Mouse (Mus musculus) heart, embryonic 11.5 days (tissue): Measurements from ENCODE around the gene Xab2. TPM values are rescaled to one million over a fixed set of nuclear protein-coding genes. Genes with fewer than 3 reads are reported as not detected.

Experiments
- ATAC-seq: fragments of 200-750 bp; cut with Nextera tagmentation; replicated peaks from 2 replicates; pipeline ENCODE4 v1.8.0; 2017; ENCODE audit warnings: moderate library complexity; ENCODE audit not compliant: insufficient number of reproducible peaks, low FRiP score, low TSS enrichment
- H3K27ac ChIP-seq: fragments of 300-500 bp; sonication (generic); 2 replicates; pipeline ENCODE4 v1.5.1; 2014; ENCODE audit warnings: mild to moderate bottlenecking, low read depth, low read length
- H3K27me3 ChIP-seq: fragments of 300-500 bp; sonication (generic); 2 replicates; pipeline ENCODE4 v1.6.1; 2014; ENCODE audit warnings: mild to moderate bottlenecking, low read length, mixed read lengths; ENCODE audit not compliant: control insufficient read depth, insufficient read depth
- H3K36me3 ChIP-seq: fragments of 300-500 bp; sonication (generic); 2 replicates; pipeline ENCODE4 v1.6.1; 2014; ENCODE audit warnings: mild to moderate bottlenecking, low read length, moderate library complexity, mixed read lengths; ENCODE audit not compliant: control insufficient read depth, insufficient read depth
- H3K4me1 ChIP-seq: fragments of 300-500 bp; sonication (generic); 2 replicates; pipeline ENCODE4 v1.6.1; 2014; ENCODE audit warnings: low read length; ENCODE audit not compliant: control insufficient read depth, insufficient read depth
- H3K4me2 ChIP-seq: fragments of 300-500 bp; sonication (generic); 2 replicates; pipeline ENCODE4 v1.6.1; 2014; ENCODE audit warnings: mild to moderate bottlenecking, moderate library complexity
- H3K4me3 ChIP-seq: fragments of 300-500 bp; sonication (generic); 2 replicates; pipeline ENCODE4 v1.5.1; 2014; ENCODE audit warnings: low read depth, low read length
- H3K9ac ChIP-seq: fragments of 300-500 bp; sonication (generic); 2 replicates; pipeline ENCODE4 v1.6.1; 2014; ENCODE audit warnings: mild to moderate bottlenecking, low read depth, low read length, moderate library complexity
- H3K9me3 ChIP-seq: fragments of 300-500 bp; sonication (generic); replicated peaks from 2 replicates; pipeline ENCODE4 v1.6.1; 2016; ENCODE audit warnings: low read length; ENCODE audit not compliant: control insufficient read depth
- WGBS: fragments of 180-500 bp; shearing (Covaris S2); extraction: QIAGEN DNeasy Blood & Tissue Kit; methylation state at CpG from one replicate; pipeline ENCODE4 v1.1.7; 2014; ENCODE audit not compliant: insufficient replicate concordance; 5-methylcytosine and 5-hydroxymethylcytosine counted together
- polyA plus RNA-seq: library from polyadenylated mRNA; unstranded; fragments of >200 nt; fragmentation: Nextera tagmentation; extraction: Ambion mirVana; gene quantifications from 2 replicates; pipeline ENCODE4 v1.2.1, GENCODE M21; 2014

Xab2 gene
- polyA plus RNA-seq, 1 experiment from 2014 or later: 32.6 TPM

DNA sequence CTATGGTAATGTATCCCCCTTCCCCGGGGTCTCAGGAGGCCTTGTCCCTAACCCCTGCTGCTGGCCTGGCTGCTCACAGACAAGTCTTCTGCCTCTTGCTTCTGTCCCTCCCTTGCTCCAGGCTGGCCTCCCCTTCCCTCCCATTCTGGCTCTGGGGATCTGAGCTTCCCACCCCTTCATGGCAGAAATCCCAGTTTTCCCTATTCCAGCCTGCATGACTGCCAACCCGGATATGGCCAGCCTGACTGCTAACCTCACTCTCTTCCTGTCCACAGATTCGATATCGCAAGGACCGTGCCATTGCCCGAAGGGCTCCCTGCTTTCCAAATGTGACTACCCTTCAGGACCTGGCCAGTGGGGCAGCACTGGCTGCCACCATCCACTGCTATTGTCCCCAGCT lies 20.7 kb downstream of the Xab2 start:
- Histone ChIP-seq H3K9me3 (no peaks in the 10 kb centered on the region), H3K36me3 (no peaks in the 10 kb centered on the region), H3K4me1 (no peaks in the 10 kb centered on the region), H3K4me3 (no peak overlapping the region), H3K4me2 (no peak overlapping the region), H3K27me3 (no peaks in the 10 kb centered on the region), H3K27ac (no peak overlapping the region), H3K9ac (no peak overlapping the region)
- no peak for ATAC-seq
- 71% methylated on average over 6 of the region's 6 CpGs for WGBS

GRCm38 (mm10) chr8:3599219-3599618 lies 21.9 kb downstream of the Xab2 start:
- no peak for ATAC-seq
- WGBS: 54% methylated on average over 1 of the region's 1 CpGs
- Histone ChIP-seq H3K9ac (no peak overlapping the region), H3K4me1 (no peaks in the 10 kb centered on the region), H3K27me3 (no peaks in the 10 kb centered on the region), H3K4me2 (no peak overlapping the region), H3K4me3 (no peak overlapping the region), H3K36me3 (no peaks in the 10 kb centered on the region), H3K27ac (no peak overlapping the region), H3K9me3 (no peaks in the 10 kb centered on the region)

DNA sequence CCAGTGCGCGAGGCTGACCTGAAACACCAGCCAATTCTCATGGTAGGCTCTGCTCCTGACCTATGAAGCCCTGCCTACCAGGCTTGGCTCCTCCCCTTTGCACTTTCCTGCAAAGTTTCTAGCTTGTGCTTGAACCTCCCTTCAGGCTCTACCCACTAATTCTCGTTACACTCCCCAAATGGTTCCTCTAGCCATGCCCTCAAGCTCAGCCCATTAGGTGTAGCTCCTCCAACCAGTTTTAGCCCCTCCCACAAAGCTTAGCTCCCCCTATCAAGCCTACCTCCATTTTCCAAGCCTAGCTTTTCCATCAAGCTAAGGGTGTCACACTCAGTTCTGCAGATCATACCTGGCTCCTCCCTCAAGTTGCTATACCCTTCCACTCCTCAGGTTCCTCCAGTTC lies 23.1 kb downstream of the Xab2 start:
- Histone ChIP-seq H3K4me1 (no peaks in the 10 kb centered on the region), H3K27ac (no peak overlapping the region), H3K27me3 (no peaks in the 10 kb centered on the region), H3K9me3 (no peaks in the 10 kb centered on the region), H3K4me3 (no peak overlapping the region), H3K9ac (no peak overlapping the region), H3K4me2 (no peak overlapping the region), H3K36me3 (no peaks in the 10 kb centered on the region)
- 45% methylated on average over 3 of the region's 3 CpGs for WGBS
- ATAC-seq: no peak

- H3K27ac ChIP-seq: no peak overlapping the region
- H3K9ac ChIP-seq: no peak overlapping the region
- no peaks in the 10 kb centered on the region for H3K27me3 ChIP-seq
- no peak overlapping the region for H3K4me3 ChIP-seq
- H3K4me2 ChIP-seq: no peak overlapping the region
- ATAC-seq: no peak
- 75% methylated on average over 2 of the region's 2 CpGs for whole genome bisulfite sequencing
- H3K4me1 ChIP-seq: no peaks in the 10 kb centered on the region
- H3K9me3 ChIP-seq: no peaks in the 10 kb centered on the region
- H3K36me3 ChIP-seq: no peaks in the 10 kb centered on the region
Measured at GRCm38 (mm10) chr8:3594466-3594865, 26.6 kb downstream of the Xab2 start.

DNA sequence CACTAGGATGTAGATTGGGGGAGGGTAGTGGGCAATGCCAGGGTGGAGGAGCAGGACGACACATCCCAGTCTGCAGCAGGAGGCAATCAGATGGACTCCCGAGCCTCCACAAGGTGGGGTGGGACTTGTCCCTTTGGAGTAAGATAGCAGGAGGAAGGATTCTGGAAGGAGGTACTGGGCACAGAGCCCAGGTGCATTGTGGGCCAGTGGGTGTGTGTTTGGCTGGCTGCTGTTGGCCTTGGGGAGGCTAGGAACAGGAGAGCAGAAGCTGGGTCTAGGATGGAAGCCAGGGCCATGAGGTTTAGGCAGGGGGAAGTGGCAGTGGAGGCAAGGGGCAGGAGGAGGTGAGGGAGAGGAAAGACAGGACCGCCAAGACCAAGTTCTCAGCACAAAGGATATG lies 27.6 kb downstream of the Xab2 start:
- Histone ChIP-seq H3K9me3 (no peaks in the 10 kb centered on the region), H3K4me1 (no peaks in the 10 kb centered on the region), H3K4me3 (no peak overlapping the region), H3K36me3 (no peaks in the 10 kb centered on the region), H3K9ac (no peak overlapping the region), H3K27me3 (no peaks in the 10 kb centered on the region), H3K4me2 (no peak overlapping the region), H3K27ac (no peak overlapping the region)
- WGBS: 58% methylated on average over 3 of the region's 3 CpGs
- ATAC-seq: no peak

DNA sequence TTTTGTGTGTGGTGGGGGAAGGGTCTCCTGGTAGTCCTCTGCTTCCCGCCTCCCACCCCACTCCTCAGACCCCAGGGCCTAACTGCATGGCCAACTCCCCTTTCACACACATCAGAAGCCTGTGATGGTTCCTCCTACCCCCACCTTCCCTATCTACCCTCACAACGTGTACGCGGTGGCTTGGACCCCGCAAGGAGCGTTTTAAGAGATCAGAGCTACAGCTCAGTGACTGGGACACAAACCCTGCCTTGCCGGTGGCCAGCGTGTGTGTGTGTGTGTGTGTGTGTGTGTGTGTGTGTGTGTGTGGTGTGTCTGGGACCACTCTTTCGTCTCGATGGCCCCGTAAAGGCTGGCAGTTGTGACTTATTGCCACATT lies 32.9 kb downstream of the Xab2 start:
- Histone ChIP-seq H3K4me3 (peak overlapping the region; percentile 81), H3K36me3 (no peaks in the 10 kb centered on the region), H3K27ac (no peak overlapping the region), H3K4me2 (peak overlapping the region; percentile 99), H3K4me1 (no peaks in the 10 kb centered on the region), H3K27me3 (peaks cover 15% of the 10 kb centered on the region), H3K9ac (peak overlapping the region; percentile 75), H3K9me3 (no peaks in the 10 kb centered on the region)
- WGBS: 6% methylated on average over 11 of the region's 11 CpGs
- ATAC-seq: peak; percentile 42; the same call in 1 of the 2 replicates

GRCm38 (mm10) chr8:3587391-3588257 lies 33.5 kb downstream of the Xab2 start:
- H3K4me1 ChIP-seq: no peaks in the 10 kb centered on the region
- H3K9ac ChIP-seq: peak overlapping the region; percentile 75
- H3K4me3 ChIP-seq: peak overlapping the region; percentile 81
- no peak overlapping the region for H3K27ac ChIP-seq
- ATAC-seq: peak; percentile 39
- peak overlapping the region; percentile 99 for H3K4me2 ChIP-seq
- WGBS: under 1% methylated on average over 72 of the region's 77 CpGs
- peaks cover 15% of the 10 kb centered on the region for H3K27me3 ChIP-seq
- no peaks in the 10 kb centered on the region for H3K36me3 ChIP-seq
- no peaks in the 10 kb centered on the region for H3K9me3 ChIP-seq

DNA sequence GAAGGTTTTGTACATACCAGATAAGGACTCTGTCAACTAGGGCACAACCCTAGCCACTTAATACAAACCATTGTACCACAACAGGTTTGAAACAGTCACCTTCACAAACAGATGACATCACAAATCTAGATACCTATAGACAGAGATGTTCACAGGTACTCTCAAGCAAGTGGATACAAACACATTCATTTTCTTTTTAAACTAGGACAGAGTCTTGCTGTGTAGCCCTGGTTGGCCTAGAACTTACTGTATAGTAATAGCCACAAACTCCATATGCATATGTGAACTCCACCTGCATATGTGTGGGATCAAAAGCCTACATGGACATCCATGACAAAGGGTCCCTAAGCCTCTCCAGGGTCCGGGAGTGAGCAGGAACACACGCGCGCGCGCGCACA lies 34.1 kb downstream of the Xab2 start, which contains the start of gene Camsap3:
TSS of gene Camsap3 (plus strand) at position 301 of the 398 bp plus-strand sequence.
- Histone ChIP-seq H3K4me3 (peak within 1 kb of the TSS; percentile 81), H3K36me3 (no peaks in the 10 kb centered on the region), H3K4me1 (no peaks in the 10 kb centered on the region), H3K4me2 (peak within 1 kb of the TSS; percentile 99), H3K27ac (no peak within 1 kb of the TSS), H3K9me3 (no peaks in the 10 kb centered on the region), H3K9ac (peak within 1 kb of the TSS; percentile 75), H3K27me3 (peaks cover 15% of the 10 kb centered on the region)
- ATAC-seq: no peak
- 27% methylated on average over 7 of the region's 7 CpGs for WGBS

- Histone ChIP-seq H3K36me3 (no peaks in the 10 kb centered on the region), H3K9ac (no peak overlapping the region), H3K4me3 (no peak overlapping the region), H3K27me3 (peaks cover 15% of the 10 kb centered on the region), H3K4me1 (no peaks in the 10 kb centered on the region), H3K27ac (no peak overlapping the region), H3K4me2 (no peak overlapping the region), H3K9me3 (no peaks in the 10 kb centered on the region)
- WGBS: 86% methylated on average over 2 of the region's 2 CpGs
- ATAC-seq: no peak
Measured at GRCm38 (mm10) chr8:3586452-3586851, 34.7 kb downstream of the Xab2 start.
